Mouse (Mus musculus) CH12.LX (cell line): ENCODE results near the gene Gm7247.

Source experiments
- CTCF ChIP-seq, 2 experiments: IDR thresholded peaks in 1 of 2; conservative IDR thresholded peaks in 1 of 2; 2 replicates each; pipeline ENCODE4 v1.5.1; 2011 to 2012; ENCODE audit warnings: low read depth in 2 of 2, low read length in 2 of 2, improper control_type of control experiment in 1 of 2, inconsistent platforms in 1 of 2, mild to moderate bottlenecking in 1 of 2, moderate library complexity in 1 of 2
- ELF1 ChIP-seq: IDR thresholded peaks from 2 replicates; pipeline ENCODE4 v1.6.1; 2014; ENCODE audit warnings: low read depth, mild to moderate bottlenecking, inconsistent platforms, low read length, improper control_type of control experiment
- EP300 ChIP-seq: IDR thresholded peaks from 2 replicates; pipeline ENCODE4 v1.6.1; 2011; ENCODE audit warnings: low read length, improper control_type of control experiment
- GABPA ChIP-seq: IDR thresholded peaks from 2 replicates; pipeline ENCODE4 v1.6.1; 2012; ENCODE audit warnings: low read depth, low read length, improper control_type of control experiment, inconsistent platforms; ENCODE audit not compliant: insufficient replicate concordance
- MAFK ChIP-seq: IDR thresholded peaks from 2 replicates; pipeline ENCODE4 v1.6.1; 2011; ENCODE audit warnings: low read length, improper control_type of control experiment; ENCODE audit not compliant: insufficient replicate concordance
- MAX ChIP-seq: IDR thresholded peaks from 2 replicates; pipeline ENCODE4 v1.6.1; 2011; ENCODE audit warnings: low read length, improper control_type of control experiment
- MYC ChIP-seq: IDR thresholded peaks from 2 replicates; pipeline ENCODE4 v1.6.1; 2011; ENCODE audit warnings: low read depth, mild to moderate bottlenecking, improper control_type of control experiment, low read length
- NRF1 ChIP-seq: IDR thresholded peaks from 2 replicates; pipeline ENCODE4 v1.6.1; 2014; ENCODE audit warnings: low read depth, mild to moderate bottlenecking, inconsistent platforms, low read length, improper control_type of control experiment, moderate library complexity
- POLR2A ChIP-seq: IDR thresholded peaks from 2 replicates; pipeline ENCODE4 v1.6.1; 2011; ENCODE audit warnings: low read depth, mild to moderate bottlenecking, improper control_type of control experiment, low read length
- RCOR1 ChIP-seq: conservative IDR thresholded peaks from 2 replicates; pipeline ENCODE4 v1.6.1; 2012; ENCODE audit warnings: low read depth, mild to moderate bottlenecking, inconsistent platforms, low read length, improper control_type of control experiment
- USF2 ChIP-seq: conservative IDR thresholded peaks from 2 replicates; pipeline ENCODE4 v1.6.1; 2011; ENCODE audit warnings: low read depth, low read length, improper control_type of control experiment

DNA sequence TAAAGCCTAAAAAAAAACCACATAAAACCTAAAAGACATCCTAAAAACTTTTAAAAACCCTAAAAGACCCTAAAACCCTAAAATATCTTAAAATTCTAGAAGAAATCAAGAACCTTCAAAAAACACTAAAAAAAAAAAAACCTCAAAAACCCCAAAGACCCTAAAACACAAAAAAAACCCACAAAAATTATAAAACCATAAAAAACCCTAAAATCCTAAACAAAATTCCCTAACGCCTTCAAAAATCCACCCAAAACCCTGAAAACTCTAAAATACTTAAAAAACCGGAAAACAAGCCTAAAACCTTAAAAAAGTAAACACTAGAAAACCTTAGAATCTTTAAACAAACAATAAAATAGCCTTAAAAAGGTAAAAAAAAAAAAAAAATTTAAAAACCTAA is 136.4 kb downstream of the Gm7247 start:
- no peak for TF ChIP-seq RCOR1
- TF ChIP-seq CTCF (conservative IDR thresholded peaks at IDR 0.05 in 1 of 2, IDR thresholded peaks at IDR 0.05 in 1 of 2; ENCODE audit: low read depth in 2 of 2, low read length in 2 of 2): no peak
- TF ChIP-seq MAX: no peak
- TF ChIP-seq GABPA: no peak
- no peak for TF ChIP-seq NRF1
- TF ChIP-seq MYC: no peak
- TF ChIP-seq EP300: no peak
- TF ChIP-seq MAFK: no peak
- TF ChIP-seq POLR2A: no peak
- TF ChIP-seq ELF1: no peak
- TF ChIP-seq USF2: no peak
